Mouse (Mus musculus) lung, adult 2 months (tissue): ENCODE results near the gene Orm2.

Source experiments
- CTCF ChIP-seq: fragments of 200-500 bp; IDR thresholded peaks from 2 replicates; pipeline ENCODE4 v1.5.1; 2011; ENCODE audit warnings: mild to moderate bottlenecking, low read length, control low read depth; ENCODE audit not compliant: insufficient read depth
- POLR2A ChIP-seq: fragments of 200-500 bp; IDR thresholded peaks from 2 replicates; pipeline ENCODE4 v1.6.1; 2011; ENCODE audit warnings: low read depth, mild to moderate bottlenecking, control low read depth, low read length, borderline replicate concordance; ENCODE audit errors: extremely low read depth

GRCm38 (mm10) chr4:63400541-63401306 lies 38.5 kb downstream of the Orm2 start:
- TF ChIP-seq POLR2A (no peak), CTCF (no peak)
